Mouse (Mus musculus): Measurements from ENCODE around the gene Ring1. TPM values are rescaled to one million over a fixed set of nuclear protein-coding genes. Genes with fewer than 3 reads are reported as not detected.

Gene Ring1
- polyA plus RNA-seq, 1 experiment from 2014 or later = 19.3 TPM

GRCm38 (mm10) chr17:34035517-34035916, 11.0 kb upstream of the Ring1 start:
- H3K4me3 ChIP-seq (replicated peaks) = no peak overlapping the region
- H3K36me3 ChIP-seq = peaks cover 30% of the 10 kb centered on the region
- no peak overlapping the region for H3K9ac ChIP-seq
- no peak for ATAC-seq (ENCODE audit: insufficient read depth, low FRiP score, low read depth)
- WGBS = 76% methylated on average over 9 of the region's 9 CpGs
- H3K4me2 ChIP-seq = no peak overlapping the region
- H3K9me3 ChIP-seq = no peaks in the 10 kb centered on the region
- 0 out of 2 replicates have a peak, but pooled peaks cover 8% of the 10 kb centered on the region for H3K27me3 ChIP-seq (replicated peaks)
- H3K4me1 ChIP-seq = peaks cover 39% of the 10 kb centered on the region
- H3K27ac ChIP-seq = no peak overlapping the region

- Histone ChIP-seq H3K9ac (no peak overlapping the region), H3K9me3 (no peaks in the 10 kb centered on the region), H3K4me3 (replicated peaks) (no peak overlapping the region), H3K27me3 (replicated peaks) (no peaks in the 10 kb centered on the region), H3K4me2 (no peak overlapping the region), H3K27ac (no peak overlapping the region; the same call in 1 of the 2 replicates), H3K4me1 (peaks cover 41% of the 10 kb centered on the region), H3K36me3 (peaks cover 31% of the 10 kb centered on the region)
- ATAC-seq (ENCODE audit: insufficient read depth, low FRiP score, low read depth) = no peak
- 79% methylated on average over 10 of the region's 10 CpGs for WGBS
Observed at GRCm38 (mm10) chr17:34034064-34034463, 9.6 kb upstream of the Ring1 start.

- peaks cover 37% of the 10 kb centered on the region for H3K36me3 ChIP-seq
- H3K27ac ChIP-seq = no peak overlapping the region
- H3K27me3 ChIP-seq (replicated peaks) = no peaks in the 10 kb centered on the region
- peaks cover 39% of the 10 kb centered on the region for H3K4me1 ChIP-seq
- H3K9ac ChIP-seq = no peak overlapping the region
- no peaks in the 10 kb centered on the region for H3K9me3 ChIP-seq
- H3K4me2 ChIP-seq = peak overlapping the region; percentile 81
- 90% methylated on average over 9 of the region's 9 CpGs for WGBS
- H3K4me3 ChIP-seq (replicated peaks) = peak overlapping the region; percentile 79
- no peak for ATAC-seq (ENCODE audit: insufficient read depth, low FRiP score, low read depth)
Observed at GRCm38 (mm10) chr17:34033441-34033840, 9.0 kb upstream of the Ring1 start.

- peak overlapping the region; percentile 81 for H3K4me2 ChIP-seq
- H3K4me1 ChIP-seq = peaks cover 37% of the 10 kb centered on the region
- peak overlapping the region; percentile 79 for H3K4me3 ChIP-seq (replicated peaks)
- H3K36me3 ChIP-seq = peaks cover 40% of the 10 kb centered on the region
- no peaks in the 10 kb centered on the region for H3K27me3 ChIP-seq (replicated peaks)
- H3K9me3 ChIP-seq = no peaks in the 10 kb centered on the region
- no peak for ATAC-seq (ENCODE audit: insufficient read depth, low FRiP score, low read depth)
- H3K27ac ChIP-seq = peak overlapping the region; percentile 98
- peak overlapping the region; percentile 94 for H3K9ac ChIP-seq
- WGBS = 45% methylated on average over 9 of the region's 9 CpGs
Observed at GRCm38 (mm10) chr17:34032806-34033205, 8.3 kb upstream of the Ring1 start.

DNA sequence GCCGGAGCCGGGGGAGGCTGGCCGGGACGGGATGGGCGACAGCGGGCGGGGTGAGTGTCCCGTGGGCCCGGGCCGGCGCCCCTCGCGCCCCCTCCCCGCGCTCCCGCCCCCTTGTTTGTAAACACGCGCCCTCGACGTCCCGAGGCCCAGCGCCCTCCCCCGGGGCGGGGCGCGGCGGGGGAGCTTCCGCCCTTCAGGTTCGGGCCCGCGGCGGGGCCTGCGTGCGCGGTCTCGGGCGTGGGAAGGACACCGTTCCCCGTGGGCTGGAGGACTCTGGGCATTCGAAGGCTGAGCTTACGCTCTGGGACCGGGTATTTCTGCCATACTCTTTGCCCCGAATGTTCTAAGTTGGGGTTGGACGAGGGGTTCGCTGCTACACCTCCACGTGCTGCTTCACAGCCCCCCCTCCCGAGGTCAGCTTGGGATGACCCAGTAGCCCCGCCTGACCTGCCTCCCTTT, 7.7 kb upstream of the Ring1 start:
- under 1% methylated on average over 28 of the region's 48 CpGs for WGBS

DNA sequence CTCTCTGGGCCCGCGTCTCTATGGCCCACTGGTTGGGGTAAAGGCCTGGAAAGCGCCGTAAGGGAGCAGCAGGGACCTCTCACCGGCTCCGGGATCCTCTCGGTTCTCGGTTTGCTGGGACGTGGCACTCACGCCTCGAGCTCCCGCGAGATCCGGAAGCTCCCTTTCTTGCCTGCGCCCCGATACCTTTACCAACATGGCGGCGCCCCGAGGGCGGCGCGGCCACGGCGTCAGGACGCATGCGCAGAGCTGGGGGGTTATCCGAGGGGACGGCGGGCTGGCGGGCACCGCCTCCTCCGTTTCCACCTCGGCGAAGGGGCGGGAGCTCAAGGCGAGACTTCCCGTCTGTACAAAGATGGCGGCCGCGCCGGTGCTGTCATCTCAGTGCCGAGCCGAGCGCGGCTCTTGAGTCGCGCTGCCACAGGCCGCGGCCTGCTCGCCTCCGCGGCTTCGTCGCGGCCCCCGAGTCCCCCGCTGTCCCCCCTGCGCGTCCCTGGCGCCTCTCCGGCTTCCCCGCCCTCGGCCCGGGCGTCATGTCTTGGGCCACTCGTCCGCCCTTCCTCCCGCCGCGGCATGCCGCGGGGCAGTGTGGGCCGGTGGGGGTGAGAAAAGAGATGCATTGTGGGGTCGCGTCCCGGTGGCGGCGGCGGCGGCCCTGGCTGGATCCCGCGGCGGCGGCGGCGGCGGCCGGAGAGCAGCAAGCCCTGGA, 7.1 kb upstream of the Ring1 start, which contains the start of the genes Slc39a7 and Rxrb:
Slc39a7 (minus strand) TSS at position 218 of the 709 bp plus-strand sequence.
Rxrb (plus strand) TSS at position 348 of the 709 bp plus-strand sequence.
- Histone ChIP-seq H3K9me3 (no peaks in the 10 kb centered on the region), H3K4me1 (peaks cover 46% of the 10 kb centered on the region), H3K9ac (peak within 1 kb of the TSS; percentile 94), H3K4me3 (replicated peaks) (peak within 1 kb of the TSS; percentile 79), H3K27me3 (replicated peaks) (no peaks in the 10 kb centered on the region), H3K36me3 (peaks cover 29% of the 10 kb centered on the region), H3K27ac (peak within 1 kb of the TSS; percentile 98), H3K4me2 (peak within 1 kb of the TSS; percentile 92)
- WGBS = under 1% methylated on average over 85 of the region's 88 CpGs
- ATAC-seq (ENCODE audit: insufficient read depth, low FRiP score, low read depth) = peak; percentile 76

More for the DNA sequence above, 7.7 kb upstream of the Ring1 start:
- Histone ChIP-seq H3K9ac (peak overlapping the region; percentile 94), H3K27ac (peak overlapping the region; percentile 98), H3K4me1 (peaks cover 40% of the 10 kb centered on the region), H3K27me3 (replicated peaks) (no peaks in the 10 kb centered on the region), H3K36me3 (peaks cover 34% of the 10 kb centered on the region), H3K4me3 (replicated peaks) (peak overlapping the region; percentile 79), H3K4me2 (peak overlapping the region; percentile 81), H3K9me3 (no peaks in the 10 kb centered on the region)
- ATAC-seq (ENCODE audit: insufficient read depth, low FRiP score, low read depth) = peak; percentile 5; the same call in 1 of the 2 replicates

DNA sequence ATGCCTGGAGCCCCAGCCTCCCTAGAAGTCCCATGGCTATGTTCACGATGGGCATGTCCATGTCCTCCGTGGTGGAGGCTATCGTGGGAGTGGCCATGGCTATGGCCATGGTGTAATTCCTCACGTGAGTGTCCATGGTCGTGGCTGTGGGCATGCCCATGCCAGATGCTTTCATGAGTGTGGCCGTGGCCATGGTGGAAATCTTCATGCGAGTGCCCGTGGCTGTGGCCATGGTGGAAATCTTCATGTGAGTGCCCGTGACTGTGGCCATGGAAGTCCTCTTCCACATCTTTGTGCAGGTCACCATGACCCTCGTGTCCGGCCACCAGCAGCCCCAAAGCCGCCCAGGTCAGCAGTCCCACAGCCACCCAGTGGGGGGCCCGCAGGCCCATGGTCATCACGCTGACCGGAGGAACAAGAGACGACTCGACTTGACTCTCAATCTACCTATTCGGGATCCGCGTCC, 6.4 kb upstream of the Ring1 start:
- peak overlapping the region; percentile 79 for H3K4me3 ChIP-seq (replicated peaks)
- peaks cover 22% of the 10 kb centered on the region for H3K36me3 ChIP-seq
- H3K9ac ChIP-seq = peak overlapping the region; percentile 94
- 3% methylated on average over 20 of the region's 20 CpGs for WGBS
- H3K9me3 ChIP-seq = no peaks in the 10 kb centered on the region
- ATAC-seq (ENCODE audit: insufficient read depth, low FRiP score, low read depth) = no peak
- peaks cover 53% of the 10 kb centered on the region for H3K4me1 ChIP-seq
- peak overlapping the region; percentile 92 for H3K4me2 ChIP-seq
- H3K27ac ChIP-seq = peak overlapping the region; percentile 98
- no peaks in the 10 kb centered on the region for H3K27me3 ChIP-seq (replicated peaks)

GRCm38 (mm10) chr17:34029890-34030595, 5.6 kb upstream of the Ring1 start:
- ATAC-seq (ENCODE audit: insufficient read depth, low FRiP score, low read depth) = no peak
- H3K9ac ChIP-seq = peak overlapping the region; percentile 11; the same call in 1 of the 2 replicates
- H3K27me3 ChIP-seq (replicated peaks) = no peaks in the 10 kb centered on the region
- H3K9me3 ChIP-seq = no peaks in the 10 kb centered on the region
- WGBS = 75% methylated on average over 21 of the region's 21 CpGs
- H3K36me3 ChIP-seq = peaks cover 15% of the 10 kb centered on the region
- peaks cover 61% of the 10 kb centered on the region for H3K4me1 ChIP-seq
- H3K27ac ChIP-seq = no peak overlapping the region
- peak overlapping the region; percentile 79 for H3K4me3 ChIP-seq (replicated peaks)
- peak overlapping the region; percentile 92 for H3K4me2 ChIP-seq

GRCm38 (mm10) chr17:34029150-34029889, 4.8 kb upstream of the Ring1 start:
- 86% methylated on average over 18 of the region's 18 CpGs for WGBS
- no peaks in the 10 kb centered on the region for H3K27me3 ChIP-seq (replicated peaks)
- peak overlapping the region; percentile 92 for H3K4me2 ChIP-seq
- no peak overlapping the region for H3K27ac ChIP-seq
- H3K9me3 ChIP-seq = no peaks in the 10 kb centered on the region
- H3K4me3 ChIP-seq (replicated peaks) = no peak overlapping the region; the same call in 1 of the 2 replicates
- no peak for ATAC-seq (ENCODE audit: insufficient read depth, low FRiP score, low read depth)
- peaks cover 15% of the 10 kb centered on the region for H3K36me3 ChIP-seq
- no peak overlapping the region for H3K9ac ChIP-seq
- H3K4me1 ChIP-seq = peaks cover 61% of the 10 kb centered on the region

GRCm38 (mm10) chr17:34028501-34029149, 4.1 kb upstream of the Ring1 start:
- no peaks in the 10 kb centered on the region for H3K27me3 ChIP-seq (replicated peaks)
- H3K27ac ChIP-seq = 0 out of 2 replicates have a peak overlapping the region, but pooled peaks have one; percentile 12
- peak overlapping the region; percentile 56 for H3K4me3 ChIP-seq (replicated peaks)
- 74% methylated on average over 17 of the region's 17 CpGs for WGBS
- H3K9me3 ChIP-seq = no peaks in the 10 kb centered on the region
- no peak for ATAC-seq (ENCODE audit: insufficient read depth, low FRiP score, low read depth)
- H3K4me2 ChIP-seq = peak overlapping the region; percentile 94; the same call in 1 of the 2 replicates
- H3K4me1 ChIP-seq = peaks cover 62% of the 10 kb centered on the region
- no peak overlapping the region for H3K9ac ChIP-seq
- H3K36me3 ChIP-seq = peaks cover 9% of the 10 kb centered on the region
